Mouse (Mus musculus) central nervous system, embryonic 18 days (tissue): Measurements from ENCODE around the gene Pi16. TPM values are rescaled to one million over a fixed set of nuclear protein-coding genes. Genes with fewer than 3 reads are reported as not detected.

Source experiments
- polyA plus RNA-seq: library from polyadenylated mRNA; depleted of rRNA; stranded (reverse); fragments of >200 nt; gene quantifications from 2 replicates; pipeline ENCODE4 v1.2.3, GENCODE M21; 2012; rRNA removed

The Pi16 gene
- polyA plus RNA-seq: 4.5 and 5.2 TPM in 2 replicates

DNA sequence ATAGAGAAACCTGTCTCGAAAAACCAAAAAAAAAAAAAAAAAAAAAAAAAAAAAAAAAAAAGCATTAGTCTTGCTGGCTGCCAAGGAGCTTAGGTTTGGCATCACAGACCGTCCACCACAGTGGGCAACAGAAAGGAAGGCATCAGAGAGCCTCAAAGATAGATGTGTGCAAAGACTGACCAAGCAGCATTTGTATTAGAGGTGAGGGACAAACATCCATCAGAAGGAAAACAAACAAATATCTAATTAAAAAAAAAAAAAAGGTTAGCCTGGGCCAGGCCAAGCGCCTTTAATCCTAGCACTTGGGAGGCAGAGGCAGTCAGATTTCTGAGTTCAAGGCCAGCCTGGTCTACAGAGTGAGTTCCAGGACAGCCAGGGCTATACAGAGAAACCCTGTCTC, at the start of gene Pi16:
TSS of gene Pi16 (plus strand) at position 301 of the 400 bp plus-strand sequence.

DNA sequence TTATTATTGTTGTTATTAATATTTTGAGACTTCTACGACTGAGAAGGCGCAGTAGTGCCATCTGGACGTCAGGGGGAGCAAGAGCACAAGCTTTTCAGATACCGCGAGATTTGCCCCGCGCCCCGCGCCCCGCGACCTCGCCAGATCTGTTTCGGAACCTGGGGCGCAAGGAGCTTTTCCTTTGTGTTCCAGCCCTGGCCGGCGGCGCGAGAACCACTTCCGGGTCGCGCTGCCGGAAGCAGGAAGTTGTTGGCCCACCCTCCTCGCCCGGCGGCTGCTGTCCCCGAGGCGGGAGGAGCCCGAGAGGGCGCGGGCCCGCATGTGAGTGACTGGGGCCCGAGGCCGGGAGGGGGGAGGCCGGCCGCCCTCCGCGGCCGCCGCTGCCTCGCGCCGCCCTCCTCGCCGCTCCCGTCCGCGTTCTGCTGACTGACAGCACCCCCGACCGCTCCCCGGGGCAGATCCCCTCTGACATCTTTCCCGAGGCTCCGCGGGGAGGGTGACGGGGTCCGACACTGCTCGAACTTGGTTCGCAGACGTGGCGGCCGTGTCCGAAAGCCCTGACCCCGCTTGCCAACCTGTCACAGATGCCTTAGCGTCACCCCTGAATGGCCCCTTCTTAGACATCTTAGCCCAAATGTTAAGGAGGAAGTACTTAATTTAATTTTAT, 48.7 kb upstream of the Pi16 start, which contains the start of gene BC004004:
TSS of gene BC004004 (plus strand) at position 107 of the 667 bp plus-strand sequence.

DNA sequence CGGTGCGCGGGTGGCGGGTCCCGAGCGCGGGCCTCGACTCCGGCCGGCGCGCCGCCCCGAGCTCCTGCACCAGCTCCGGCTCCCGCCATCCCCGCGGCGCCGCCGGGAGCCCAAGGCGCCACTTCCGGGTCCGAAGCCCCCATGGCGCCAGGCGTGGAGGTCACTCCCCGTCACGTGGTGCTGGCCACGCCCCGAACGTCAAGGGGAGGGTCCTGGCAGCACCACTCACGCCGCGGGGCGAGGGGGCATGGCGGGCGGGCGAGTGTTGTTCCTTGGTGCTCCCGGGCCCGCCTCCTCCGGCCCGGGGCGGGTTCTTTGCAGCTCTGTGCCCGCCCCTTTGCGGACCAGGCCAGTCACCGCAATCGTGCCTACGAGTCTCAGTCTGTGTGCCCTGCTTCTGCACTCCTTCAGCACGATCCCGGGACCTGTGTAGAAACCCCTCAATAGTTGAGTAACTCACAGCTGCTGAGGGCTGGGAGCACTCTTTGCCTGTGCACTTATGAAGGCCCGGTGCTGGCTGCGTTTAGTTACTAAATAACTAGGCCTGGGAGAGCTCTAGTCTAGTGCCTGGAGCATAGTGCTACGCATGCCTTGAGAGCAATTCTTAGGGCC, 30.3 kb downstream of the Pi16 start, which contains the start of gene Mtch1:
TSS of gene Mtch1 (minus strand) at position 290 of the 612 bp plus-strand sequence.

DNA sequence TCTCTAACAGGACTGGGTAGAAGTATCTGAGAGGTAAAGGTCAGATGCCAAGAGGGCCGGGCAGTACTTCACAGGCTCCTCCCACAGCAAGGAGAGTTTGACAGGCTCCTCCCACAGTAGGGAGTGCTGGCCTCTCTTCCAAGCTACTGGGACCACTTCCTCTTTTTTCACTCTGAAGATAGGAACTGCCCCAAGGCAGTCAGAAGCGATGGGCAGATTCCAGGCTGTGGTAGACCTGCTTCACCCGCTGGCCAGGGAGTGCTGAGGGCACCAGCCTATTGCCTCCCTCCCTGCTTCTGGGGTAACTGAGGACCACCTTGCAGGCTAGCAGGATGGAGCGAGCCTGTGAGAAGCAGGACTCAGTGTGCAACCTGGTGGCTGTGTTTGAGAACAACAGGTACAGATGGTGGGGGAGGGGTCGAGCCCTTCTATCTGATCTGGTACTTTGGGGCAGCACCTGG, 43.3 kb downstream of the Pi16 start, which contains the start of gene Fgd2:
TSS of gene Fgd2 (plus strand) at position 154 of the 461 bp plus-strand sequence.

Other genes with a start within 250 kb of the Pi16 start
- 45.1 and 51.9 TPM in 2 replicates for gene Cdkn1a, start 226.7 kb upstream of the Pi16 start, polyA plus RNA-seq
- 0.06 and 0.19 TPM in 2 replicates for gene Rab44, start 203.5 kb upstream of the Pi16 start, polyA plus RNA-seq
- gene Cpne5, start 79.5 kb upstream of the Pi16 start, polyA plus RNA-seq: 55.1 and 68.9 TPM in 2 replicates
- gene Ppil1, start 53.5 kb upstream of the Pi16 start, polyA plus RNA-seq: 61.0 and 69.0 TPM in 2 replicates
- 89.5 and 91.0 TPM in 2 replicates for gene BC004004, start 48.9 kb upstream of the Pi16 start, polyA plus RNA-seq
- gene Mtch1, start 30.3 kb downstream of the Pi16 start, polyA plus RNA-seq: 659 and 663 TPM in 2 replicates
- gene Fgd2, start 43.2 kb downstream of the Pi16 start, polyA plus RNA-seq: 11.3 and 13.4 TPM in 2 replicates
- 8.8 and 10.0 TPM in 2 replicates for gene Pim1, start 173.1 kb downstream of the Pi16 start, polyA plus RNA-seq
- gene Gm17657, start 232.0 kb downstream of the Pi16 start, polyA plus RNA-seq: 0.03 TPM in 1 of 2 replicates, not detected in the other
- gene Tbc1d22b, start 232.1 kb downstream of the Pi16 start, polyA plus RNA-seq: 28.6 and 34.0 TPM in 2 replicates
- 0.19 TPM in 1 of 2 replicates, not detected in the other for gene Tmem217, start 234.7 kb downstream of the Pi16 start, polyA plus RNA-seq